16 mouse cellular contexts compared by ENCODE assay signal in the genomic region with DNA sequence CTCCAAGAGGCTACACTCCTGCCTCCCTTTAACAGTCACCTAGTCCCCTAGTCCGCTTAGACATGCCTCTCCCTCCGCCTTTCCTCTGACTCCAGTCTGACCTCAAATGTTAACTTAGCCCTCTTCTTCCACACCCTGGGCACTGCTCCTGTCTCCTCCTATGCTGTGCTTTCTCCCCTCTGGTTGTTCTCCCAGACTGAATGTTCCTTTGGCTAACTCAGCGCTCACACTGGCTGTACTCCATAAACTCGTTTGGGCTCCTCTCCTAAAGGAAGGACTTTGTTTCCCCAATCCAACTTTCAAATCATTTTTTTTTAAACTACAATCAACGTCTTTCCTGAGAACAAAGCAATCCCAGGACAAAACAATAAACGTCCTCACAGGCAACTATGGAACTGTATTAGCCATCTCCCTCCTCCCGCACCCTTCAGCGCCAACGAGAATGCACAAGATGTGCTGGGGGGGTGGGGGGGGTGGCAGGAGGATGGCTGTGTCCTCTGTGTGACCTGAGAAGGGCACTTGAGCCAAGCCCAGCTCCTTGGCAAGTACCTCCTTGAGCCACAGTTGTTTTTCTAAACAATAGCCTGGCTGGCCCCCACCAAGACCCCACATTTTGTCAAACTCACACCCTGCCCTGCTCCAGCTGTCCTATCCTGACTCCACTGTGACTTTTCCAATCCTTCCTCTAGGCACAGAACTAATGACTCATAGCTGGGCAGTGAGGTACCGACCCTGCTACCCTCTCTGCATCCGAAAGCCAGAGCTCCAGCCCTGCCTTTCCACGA. TPM values are rescaled to one million over a fixed set of nuclear protein-coding genes. Genes with fewer than 3 reads are reported as not detected.
A peak's percentile ranks its signal among the peaks of the same experiment; 100 is the strongest.
DNase-seq lines count a peak whose midpoint lies in the region; ATAC-seq lines count a peak whose summit lies in the region.
"Had no signal": no experiment of that assay in that cellular context is flagged by ENCODE, and none has a peak within 500 bp of the region (broad histone marks: within the 10 kb centered on the region; RNA-seq: fewer than 3 reads in every experiment).

No protein-coding gene starts in this region.

- peaks cover 53% of the 10 kb centered on the region for H3K4me1 ChIP-seq in hindbrain, embryonic 10.5 days (replicated peaks)
- H3K4me1 ChIP-seq in hindbrain, embryonic 12.5 days = peaks cover 8% of the 10 kb centered on the region
- peaks cover 46% of the 10 kb centered on the region for H3K4me1 ChIP-seq in heart, embryonic 10.5 days

- no peak for ATAC-seq in hindbrain, embryonic 12.5 days (ENCODE audit: low FRiP score)
- ATAC-seq: Patski had no signal

- H3K9ac ChIP-seq in hindbrain, embryonic 12.5 days = no peak overlapping the region
- H3K9ac ChIP-seq: embryonic facial prominence, embryonic 12.5 days; lung, embryonic 15.5 days; midbrain, embryonic 12.5 days had no signal

- 80% methylated on average over 12 of the region's 12 CpGs for WGBS in hindbrain, embryonic 10.5 days
- WGBS in hindbrain, embryonic 12.5 days = 77% methylated on average over 12 of the region's 12 CpGs
- 72% methylated on average over 12 of the region's 12 CpGs for WGBS in heart, embryonic 10.5 days

- DNase-seq in adrenal gland, adult (ENCODE audit: inconsistent age in 2 of 2, low spot score in 1 of 2) = peak; percentile 44 to 52
- DNase-seq in adrenal gland, postnatal 10 days = no peak
- no peak for DNase-seq in hindbrain, embryonic 10.5 days (ENCODE audit: low spot score)
- no peak for DNase-seq in heart, embryonic 10.5 days (ENCODE audit: low spot score)
- peak; percentile 62 for DNase-seq in lung, postnatal 25 days (ENCODE audit: low spot score)
- no peak for DNase-seq in adipocyte (ENCODE audit: low spot score)
- no peak for DNase-seq in yolk sac, embryonic 10.5 days (ENCODE audit: low spot score)
- DNase-seq: cerebellum, adult 11 months; cerebellum, postnatal 36 days; liver; thymus, postnatal 14 days had no signal

- no peaks in the 10 kb centered on the region for H3K9me3 ChIP-seq in hindbrain, embryonic 10.5 days
- H3K9me3 ChIP-seq in hindbrain, embryonic 12.5 days (replicated peaks) = no peaks in the 10 kb centered on the region
- no peaks in the 10 kb centered on the region for H3K9me3 ChIP-seq in heart, embryonic 10.5 days
- H3K9me3 ChIP-seq: embryonic facial prominence, embryonic 12.5 days; lung, embryonic 15.5 days; midbrain, embryonic 12.5 days had no signal

- no peak overlapping the region for H3K4me2 ChIP-seq in hindbrain, embryonic 12.5 days (replicated peaks)
- H3K4me2 ChIP-seq: embryonic facial prominence, embryonic 12.5 days; lung, embryonic 15.5 days; midbrain, embryonic 12.5 days had no signal

- no peaks in the 10 kb centered on the region for H3K36me3 ChIP-seq in hindbrain, embryonic 10.5 days
- H3K36me3 ChIP-seq in hindbrain, embryonic 12.5 days = no peaks in the 10 kb centered on the region
- no peaks in the 10 kb centered on the region for H3K36me3 ChIP-seq in heart, embryonic 10.5 days
- H3K36me3 ChIP-seq: embryonic facial prominence, embryonic 12.5 days; lung, embryonic 15.5 days; midbrain, embryonic 12.5 days had no signal

- H3K4me3 ChIP-seq in hindbrain, embryonic 10.5 days = no peak overlapping the region
- no peak overlapping the region for H3K4me3 ChIP-seq in hindbrain, embryonic 12.5 days
- H3K4me3 ChIP-seq in heart, embryonic 10.5 days = no peak overlapping the region
- H3K4me3 ChIP-seq: embryonic facial prominence, embryonic 12.5 days; lung, embryonic 15.5 days; midbrain, embryonic 12.5 days had no signal

- H3K27me3 ChIP-seq in hindbrain, embryonic 10.5 days (ENCODE audit: insufficient read depth, poor library complexity, severe bottlenecking) = no peaks in the 10 kb centered on the region
- H3K27me3 ChIP-seq in hindbrain, embryonic 12.5 days = 0 out of 2 replicates have a peak, but pooled peaks cover 2% of the 10 kb centered on the region
- H3K27me3 ChIP-seq in heart, embryonic 10.5 days (ENCODE audit: insufficient read depth, poor library complexity, severe bottlenecking) = peaks cover 7% of the 10 kb centered on the region; the same call in 1 of the 2 replicates
- H3K27me3 ChIP-seq: embryonic facial prominence, embryonic 12.5 days; lung, embryonic 15.5 days; Patski had no signal

- 0 out of 2 replicates have a peak overlapping the region, but pooled peaks have one; percentile 35 for H3K27ac ChIP-seq in hindbrain, embryonic 10.5 days
- no peak overlapping the region for H3K27ac ChIP-seq in hindbrain, embryonic 12.5 days
- peak overlapping the region; percentile 13; the same call in 1 of the 2 replicates for H3K27ac ChIP-seq in heart, embryonic 10.5 days
- H3K27ac ChIP-seq: embryonic facial prominence, embryonic 12.5 days; lung, embryonic 15.5 days; midbrain, embryonic 12.5 days had no signal

RNA-seq across cellular contexts. Expression of gene Errfi1, which starts 34.4 kb away (rescaled TPM):
- 100 to 1,000 TPM in 1 of 2 experiments, 10 to 100 TPM in 1; 32.3 to 159 TPM for total RNA-seq in adrenal gland, postnatal 10 days (2021)
- polyA plus RNA-seq in hindbrain, embryonic 10.5 days (2016; fragmentation: Nextera tagmentation; extraction: Ambion mirVana) = 29.7 and 32.1 TPM in 2 replicates
- polyA plus RNA-seq in hindbrain, embryonic 12.5 days (2016; fragmentation: Nextera tagmentation; extraction: Ambion mirVana) = 29.9 and 31.2 TPM in 2 replicates
- 15.3 and 25.7 TPM in 2 replicates for polyA plus RNA-seq in heart, embryonic 10.5 days (2016; fragmentation: Nextera tagmentation; extraction: Ambion mirVana)

Comparison
In these comparisons a context has a peak if more than half of its experiments do, and no peak if none do; other contexts are left out.
1. DNase-seq: peak in adrenal gland, adult (2 of 2) and lung, postnatal 25 days (single experiment); none in adrenal gland, postnatal 10 days (single experiment), hindbrain, embryonic 10.5 days (single experiment), heart, embryonic 10.5 days (single experiment), adipocyte (single experiment) and yolk sac, embryonic 10.5 days (single experiment).